Mouse (Mus musculus) olfactory bulb, adult 2 months (tissue): ENCODE data around the gene Eif4e1b.

ENCODE experiments used
- CTCF ChIP-seq: fragments of 200-500 bp; IDR thresholded peaks from 2 replicates; pipeline ENCODE4 v1.5.1; 2012; ENCODE audit warnings: low read depth, mild to moderate bottlenecking, low read length, moderate library complexity; ENCODE audit not compliant: insufficient read depth
- POLR2A ChIP-seq: fragments of 200-500 bp; IDR thresholded peaks from 2 replicates; pipeline ENCODE4 v1.6.1; 2012; ENCODE audit warnings: mild to moderate bottlenecking, low read depth, low read length, moderate library complexity; ENCODE audit not compliant: insufficient read depth

DNA sequence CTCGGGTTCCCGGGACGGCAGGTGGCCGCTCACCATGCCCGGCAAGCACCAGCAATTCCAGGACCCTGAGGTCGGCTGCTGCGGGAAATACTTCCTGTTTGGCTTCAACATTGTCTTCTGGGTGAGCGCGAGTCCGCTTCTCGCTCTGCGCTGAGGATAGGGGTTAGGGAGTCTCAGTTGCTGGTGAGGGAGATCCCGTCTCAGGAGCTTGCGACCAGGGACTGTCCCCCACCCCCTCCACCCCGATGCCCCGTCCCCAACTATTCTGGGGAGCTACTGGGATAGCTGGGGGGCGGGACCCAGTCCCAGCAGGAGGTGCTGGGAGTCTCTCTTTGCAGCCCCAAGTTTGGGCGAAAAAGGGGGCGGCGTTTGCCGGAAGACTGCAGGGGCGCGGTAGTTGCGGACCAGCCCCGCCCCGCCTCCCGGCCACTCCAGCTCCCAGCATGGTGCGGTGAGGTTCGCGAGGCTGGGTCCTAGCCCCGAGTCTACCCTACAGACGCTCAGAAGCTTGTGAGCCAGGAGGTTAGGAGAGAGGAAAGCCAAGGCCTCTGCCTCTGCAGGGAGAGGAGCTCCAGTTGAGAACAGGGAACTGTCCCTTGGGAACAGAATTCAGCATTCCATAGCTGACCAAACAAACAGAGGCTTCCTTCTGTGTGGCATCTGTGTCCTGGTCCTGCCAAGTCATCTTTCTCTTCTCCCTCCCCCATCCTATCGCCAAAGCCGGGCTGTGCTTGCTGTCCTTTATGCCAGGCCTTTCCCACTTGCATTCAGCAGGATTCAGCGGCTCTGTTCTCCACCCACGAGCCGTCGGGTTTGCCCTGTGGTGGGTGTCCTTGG lies 6.0 kb downstream of the Eif4e1b start:
- TF ChIP-seq POLR2A (no peak), CTCF (no peak)
